Mouse (Mus musculus): Measurements from ENCODE around the gene Ifitm6. TPM values are rescaled to one million over a fixed set of nuclear protein-coding genes. Genes with fewer than 3 reads are reported as not detected.

Gene Ifitm6
- polyA plus RNA-seq (2012; rRNA removed; ENCODE audit: low replicate concordance): 10.7 and 37.4 TPM in 2 replicates

DNA sequence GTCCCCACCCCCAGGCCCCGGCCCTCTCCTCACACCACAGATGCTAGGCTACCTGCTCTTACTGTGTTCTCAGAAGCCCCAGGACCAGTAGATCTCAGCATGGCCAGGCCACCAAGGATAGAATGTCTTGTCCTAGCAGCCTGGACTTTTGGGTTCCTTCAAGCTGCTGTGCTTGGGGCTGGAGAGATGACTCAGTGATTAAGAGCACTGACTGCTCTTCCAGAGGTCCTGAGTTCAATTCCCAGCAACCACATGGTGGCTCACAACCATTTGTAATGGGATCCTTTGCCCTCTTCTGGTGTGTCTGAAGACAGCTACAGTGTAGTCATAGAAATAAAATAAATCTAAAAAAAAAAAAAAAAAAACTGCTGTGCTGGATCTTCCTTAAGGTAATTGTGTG is at the start of gene Ifitm6:
Gene Ifitm6 (minus strand): TSS at position 101 of the 400 bp plus-strand sequence.

DNA sequence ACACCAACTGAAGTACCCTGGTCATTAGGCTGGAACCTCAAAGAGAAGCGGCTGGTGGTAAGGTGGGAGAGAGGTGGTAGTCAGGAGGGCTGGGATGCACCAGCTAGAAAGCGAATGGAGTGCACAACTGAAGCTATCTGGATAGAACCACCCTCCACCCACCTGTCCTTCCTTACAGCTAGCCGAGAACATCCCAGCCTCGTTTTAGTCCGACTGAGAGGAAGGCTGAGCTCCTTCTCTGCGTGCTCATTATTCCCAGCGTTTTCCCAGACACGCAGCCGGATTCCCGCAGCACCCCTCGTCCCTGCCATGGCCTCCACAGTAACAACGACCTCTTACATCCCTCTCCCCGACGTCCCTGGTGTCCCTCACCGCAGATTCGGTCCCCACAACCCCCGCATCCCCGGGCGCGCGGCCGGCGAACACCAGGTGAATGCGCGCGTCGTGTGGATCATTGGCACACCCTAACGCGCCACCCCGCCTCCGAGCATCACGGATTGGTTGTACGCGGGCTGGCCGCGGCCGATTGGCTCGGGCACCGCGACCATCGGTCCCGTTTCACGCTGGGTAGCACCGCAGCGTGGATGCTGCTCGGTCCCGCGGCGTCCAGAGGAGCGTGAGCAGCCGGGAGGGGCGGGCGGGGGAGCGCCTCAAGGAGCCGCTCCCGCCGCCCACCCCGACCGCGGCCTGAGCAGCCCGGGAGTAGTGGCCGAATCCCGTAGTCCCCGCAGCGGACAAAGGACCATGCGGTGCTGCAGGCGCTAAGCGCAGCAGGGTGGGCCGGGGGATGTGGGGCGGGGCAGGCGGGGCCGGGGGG is 42.9 kb upstream of the Ifitm6 start, which contains the start of gene B4galnt4:
Gene B4galnt4 (plus strand): TSS at position 679 of the 817 bp plus-strand sequence.

DNA sequence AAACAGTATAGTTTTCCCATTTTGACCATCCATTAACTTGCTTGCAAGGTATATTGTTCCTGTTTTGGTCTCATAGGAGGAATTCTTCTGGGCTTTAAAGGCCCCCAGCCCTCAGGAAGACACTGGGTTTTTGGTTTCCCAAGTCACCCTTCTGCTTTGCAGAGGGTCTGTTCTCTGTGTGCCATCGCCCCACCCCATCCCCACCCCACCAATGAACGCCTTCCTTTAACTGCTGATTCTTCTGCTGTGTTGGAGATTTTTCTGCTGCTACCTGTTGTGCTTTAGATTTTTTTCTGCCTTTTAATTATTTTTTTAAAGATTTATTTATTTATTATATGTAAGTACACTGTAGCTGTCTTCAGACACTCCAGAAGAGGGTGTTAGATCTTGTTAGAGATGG is 11.1 kb upstream of the Ifitm6 start, which contains the start of gene Gm17387:
Gene Gm17387 (plus strand): TSS at position 301 of the 400 bp plus-strand sequence.

DNA sequence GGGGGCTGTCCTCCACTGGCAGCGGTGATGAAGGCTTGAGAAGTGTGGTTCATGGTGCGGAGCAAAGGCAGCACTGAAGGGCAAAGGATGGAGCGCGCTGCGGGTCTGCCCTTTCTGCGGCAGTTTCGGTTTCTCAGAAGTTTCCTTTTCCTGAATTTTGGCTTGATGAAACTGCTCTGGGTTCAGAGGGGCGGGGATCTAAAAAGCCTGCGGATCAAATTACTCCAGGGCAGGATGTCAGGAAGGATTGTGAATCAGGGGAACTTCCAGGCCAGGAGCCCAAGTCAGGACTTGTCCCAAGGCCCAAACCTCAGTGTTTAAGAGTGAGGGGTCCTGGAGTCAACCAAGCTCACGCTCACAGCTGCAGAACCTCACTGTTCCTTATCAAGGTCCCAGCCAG is 7.1 kb downstream of the Ifitm6 start, which contains the start of gene Ifitm3:
Gene Ifitm3 (minus strand): TSS at position 178 of the 400 bp plus-strand sequence.

DNA sequence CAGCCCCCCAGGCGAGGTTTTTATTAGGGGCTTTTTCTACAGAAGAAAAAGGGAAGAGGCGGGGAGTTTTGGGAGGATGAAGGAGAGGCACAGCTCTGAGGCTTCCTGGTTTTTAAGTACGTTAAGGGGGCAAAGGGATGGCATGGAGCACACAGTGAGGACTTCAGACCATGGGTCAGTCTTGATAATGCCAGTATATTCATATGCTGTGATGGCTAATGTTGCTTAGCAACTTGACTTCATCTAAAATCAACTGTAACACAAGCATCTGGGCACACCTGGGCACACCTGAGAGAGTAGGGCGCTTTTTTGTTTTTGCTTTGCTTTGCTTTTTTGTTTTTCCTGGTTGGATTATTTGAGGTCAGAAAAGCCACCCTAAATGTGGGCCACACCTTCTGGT is 50.8 kb downstream of the Ifitm6 start, which contains the start of gene Ifitm1:
Gene Ifitm1 (plus strand): TSS at position 301 of the 400 bp plus-strand sequence.

Other genes starting within 250 kb of the Ifitm6 start
- gene Syce1, start 230.1 kb downstream of the Ifitm6 start, polyA plus RNA-seq (2012; rRNA removed; ENCODE audit: low replicate concordance): 0.12 and 0.17 TPM in 2 replicates
- 0.02 and 0.07 TPM in 2 replicates for gene Zfp941, start 195.7 kb downstream of the Ifitm6 start, polyA plus RNA-seq (2012; rRNA removed; ENCODE audit: low replicate concordance)
- gene Urah, start 182.9 kb downstream of the Ifitm6 start, polyA plus RNA-seq (2012; rRNA removed; ENCODE audit: low replicate concordance): 35.9 and 51.0 TPM in 2 replicates
- not detected in 2 replicates for gene Scgb1c1, start 172.4 kb downstream of the Ifitm6 start, polyA plus RNA-seq (2012; rRNA removed; ENCODE audit: low replicate concordance)
- gene Odf3, start 170.1 kb downstream of the Ifitm6 start, polyA plus RNA-seq (2012; rRNA removed; ENCODE audit: low replicate concordance): 0.19 and 0.24 TPM in 2 replicates
- gene Gm45785, start 161.6 kb downstream of the Ifitm6 start, polyA plus RNA-seq (2012; rRNA removed; ENCODE audit: low replicate concordance): not detected in 2 replicates
- gene Ric8a, start 161.0 kb downstream of the Ifitm6 start, polyA plus RNA-seq (2012; rRNA removed; ENCODE audit: low replicate concordance): 125 and 131 TPM in 2 replicates
- 23.2 and 34.0 TPM in 2 replicates for gene Bet1l, start 160.3 kb downstream of the Ifitm6 start, polyA plus RNA-seq (2012; rRNA removed; ENCODE audit: low replicate concordance)
- 48.3 and 59.6 TPM in 2 replicates for gene Psmd13, start 136.0 kb downstream of the Ifitm6 start, polyA plus RNA-seq (2012; rRNA removed; ENCODE audit: low replicate concordance)
- gene Sirt3, start 135.6 kb downstream of the Ifitm6 start, polyA plus RNA-seq (2012; rRNA removed; ENCODE audit: low replicate concordance): 29.0 and 45.3 TPM in 2 replicates
- 395 and 928 TPM in 2 replicates for gene Cox8b, start 117.5 kb downstream of the Ifitm6 start, polyA plus RNA-seq (2012; rRNA removed; ENCODE audit: low replicate concordance)
- gene Nlrp6, start 97.0 kb downstream of the Ifitm6 start, polyA plus RNA-seq (2012; rRNA removed; ENCODE audit: low replicate concordance): 0.30 TPM in 1 of 2 replicates, not detected in the other
- 49.9 and 60.2 TPM in 2 replicates for gene Pgghg, start 76.5 kb downstream of the Ifitm6 start, polyA plus RNA-seq (2012; rRNA removed; ENCODE audit: low replicate concordance)
- 2.6 and 4.0 TPM in 2 replicates for gene Ifitm5, start 67.6 kb downstream of the Ifitm6 start, polyA plus RNA-seq (2012; rRNA removed; ENCODE audit: low replicate concordance)
- not detected in 2 replicates for gene Gm45717, start 62.0 kb downstream of the Ifitm6 start, polyA plus RNA-seq (2012; rRNA removed; ENCODE audit: low replicate concordance)
- 1,072 and 1,260 TPM in 2 replicates for gene Ifitm2, start 61.9 kb downstream of the Ifitm6 start, polyA plus RNA-seq (2012; rRNA removed; ENCODE audit: low replicate concordance)
- gene Ifitm1, start 50.7 kb downstream of the Ifitm6 start, polyA plus RNA-seq (2012; rRNA removed; ENCODE audit: low replicate concordance): 132 and 165 TPM in 2 replicates
- gene Ifitm3, start 7.2 kb downstream of the Ifitm6 start, polyA plus RNA-seq (2012; rRNA removed; ENCODE audit: low replicate concordance): 410 and 816 TPM in 2 replicates
- not detected in 2 replicates for gene Gm17387, start 11.2 kb upstream of the Ifitm6 start, polyA plus RNA-seq (2012; rRNA removed; ENCODE audit: low replicate concordance)
- gene B4galnt4, start 43.2 kb upstream of the Ifitm6 start, polyA plus RNA-seq (2012; rRNA removed; ENCODE audit: low replicate concordance): 1.0 and 2.5 TPM in 2 replicates
- gene Pkp3, start 60.3 kb upstream of the Ifitm6 start, polyA plus RNA-seq (2012; rRNA removed; ENCODE audit: low replicate concordance): 30.8 and 48.9 TPM in 2 replicates
- gene Sigirr, start 82.6 kb upstream of the Ifitm6 start, polyA plus RNA-seq (2012; rRNA removed; ENCODE audit: low replicate concordance): 30.1 and 44.1 TPM in 2 replicates
- gene Ano9, start 99.9 kb upstream of the Ifitm6 start, polyA plus RNA-seq (2012; rRNA removed; ENCODE audit: low replicate concordance): 5.8 and 21.4 TPM in 2 replicates
- 33.0 and 42.5 TPM in 2 replicates for gene Ptdss2, start 104.5 kb upstream of the Ifitm6 start, polyA plus RNA-seq (2012; rRNA removed; ENCODE audit: low replicate concordance)
- gene Rnh1, start 154.9 kb upstream of the Ifitm6 start, polyA plus RNA-seq (2012; rRNA removed; ENCODE audit: low replicate concordance): 122 and 142 TPM in 2 replicates
- gene Hras, start 176.1 kb upstream of the Ifitm6 start, polyA plus RNA-seq (2012; rRNA removed; ENCODE audit: low replicate concordance): 52.0 and 63.9 TPM in 2 replicates
- 7.7 and 9.8 TPM in 2 replicates for gene Lrrc56, start 176.2 kb upstream of the Ifitm6 start, polyA plus RNA-seq (2012; rRNA removed; ENCODE audit: low replicate concordance)
- 4.3 and 5.2 TPM in 2 replicates for gene Lmntd2, start 196.2 kb upstream of the Ifitm6 start, polyA plus RNA-seq (2012; rRNA removed; ENCODE audit: low replicate concordance)
- 20.0 and 26.7 TPM in 2 replicates for gene Rassf7, start 197.9 kb upstream of the Ifitm6 start, polyA plus RNA-seq (2012; rRNA removed; ENCODE audit: low replicate concordance)
- 14.1 and 24.6 TPM in 2 replicates for gene Phrf1, start 210.9 kb upstream of the Ifitm6 start, polyA plus RNA-seq (2012; rRNA removed; ENCODE audit: low replicate concordance)
- 98.3 and 195 TPM in 2 replicates for gene Irf7, start 248.6 kb upstream of the Ifitm6 start, polyA plus RNA-seq (2012; rRNA removed; ENCODE audit: low replicate concordance)